Mouse (Mus musculus): ENCODE data around the gene Vmn2r109.
"Not testable (repeated sequence)": the region's sequence is repeated elsewhere in the genome, so short reads cannot be mapped to it uniquely, and the experiment has no call there.

Gene Vmn2r109

GRCm38 (mm10) chr17:20564656-20565055 is at the start of gene Vmn2r109:
Vmn2r109 (minus strand) TSS chr17:20564756.
- no peak for DNase-seq (ENCODE audit: low spot score in 2 of 2)

- no peak for DNase-seq (ENCODE audit: low spot score in 2 of 2)
Measured at GRCm38 (mm10) chr17:20596323-20596722, 31.8 kb upstream of the Vmn2r109 start, which contains the start of gene Vmn2r110. Vmn2r110 (minus strand) TSS chr17:20596423.

- not testable (repeated sequence) for DNase-seq (ENCODE audit: low spot score in 2 of 2)
Measured at GRCm38 (mm10) chr17:20508247-20508646, 56.3 kb downstream of the Vmn2r109 start.

GRCm38 (mm10) chr17:20497858-20498257 is 66.7 kb downstream of the Vmn2r109 start, which contains the start of gene Vmn1r225:
Vmn1r225 (plus strand) TSS chr17:20498158.
- DNase-seq (ENCODE audit: low spot score in 2 of 2), result no peak
